ENCODE assay signal across 11 mouse cellular contexts in genomic region chr14:12345241-12345921, GRCm38 (mm10). TPM values are rescaled to one million over a fixed set of nuclear protein-coding genes. Genes with fewer than 3 reads are reported as not detected.
DNase-seq lines count a peak whose midpoint lies in the region; ATAC-seq and TF ChIP-seq lines count a peak whose summit lies in the region.
"Had no signal": no experiment of that assay in that cellular context is flagged by ENCODE, and none has a peak within 500 bp of the region (broad histone marks: within the 10 kb centered on the region; RNA-seq: fewer than 3 reads in every experiment).

No protein-coding gene starts in this region.

- no peaks in the 10 kb centered on the region for H3K9me3 ChIP-seq in heart, embryonic 13.5 days
- H3K9me3 ChIP-seq in E14TG2a.4 (ENCODE audit: low read length), result no peaks in the 10 kb centered on the region
- H3K9me3 ChIP-seq in embryonic facial prominence, embryonic 13.5 days, result no peaks in the 10 kb centered on the region
- no peaks in the 10 kb centered on the region for H3K9me3 ChIP-seq in limb, embryonic 11.5 days (ENCODE audit: control insufficient read depth, low read length)

- WGBS in heart, embryonic 13.5 days, result under 1% methylated on average over 40 of the region's 40 CpGs
- 1% methylated on average over 40 of the region's 40 CpGs for WGBS in embryonic facial prominence, embryonic 13.5 days
- under 1% methylated on average over 40 of the region's 40 CpGs for WGBS in limb, embryonic 11.5 days

- H3K4me1 ChIP-seq in heart, embryonic 13.5 days, result peaks cover 36% of the 10 kb centered on the region
- peaks cover 63% of the 10 kb centered on the region for H3K4me1 ChIP-seq in E14TG2a.4 (replicated peaks; ENCODE audit: low read depth, low read length)
- peaks cover 33% of the 10 kb centered on the region for H3K4me1 ChIP-seq in embryonic facial prominence, embryonic 13.5 days
- H3K4me1 ChIP-seq in limb, embryonic 11.5 days (ENCODE audit: control insufficient read depth, insufficient read depth, low read length), result peaks cover 19% of the 10 kb centered on the region; the same call in 1 of the 2 replicates

- no peak for TF ChIP-seq CTCF in E14TG2a.4 (conservative IDR thresholded peaks at IDR 0.05; ENCODE audit: low read length)

- no peak overlapping the region for H3K27ac ChIP-seq in heart, embryonic 13.5 days (replicated peaks)
- no peak overlapping the region for H3K27ac ChIP-seq in embryonic facial prominence, embryonic 13.5 days
- no peak overlapping the region for H3K27ac ChIP-seq in limb, embryonic 11.5 days (replicated peaks; ENCODE audit: low read depth, low read length)

- peak overlapping the region; percentile 65 for H3K4me2 ChIP-seq in heart, embryonic 13.5 days
- H3K4me2 ChIP-seq in embryonic facial prominence, embryonic 13.5 days, result peak overlapping the region; percentile 50
- no peak overlapping the region for H3K4me2 ChIP-seq in limb, embryonic 11.5 days (ENCODE audit: low read depth, severe bottlenecking)

- DNase-seq in heart, postnatal 4 days, result no peak
- peak; percentile 59 for DNase-seq in limb, embryonic 11.5 days (ENCODE audit: low spot score)
- DNase-seq in cerebellum, adult 8-10 months, result no peak
- no peak for DNase-seq in frontal cortex, postnatal 25 days (ENCODE audit: low spot score in 2 of 2)
- no peak for DNase-seq in cerebellum, postnatal 36 days
- DNase-seq: thymus, postnatal 25 days had no signal

- H3K4me3 ChIP-seq in heart, embryonic 13.5 days, result peak overlapping the region; percentile 46
- H3K4me3 ChIP-seq in E14TG2a.4 (replicated peaks; ENCODE audit: low read length), result peak overlapping the region; percentile 68
- peak overlapping the region; percentile 25 for H3K4me3 ChIP-seq in embryonic facial prominence, embryonic 13.5 days
- H3K4me3 ChIP-seq in limb, embryonic 11.5 days (ENCODE audit: low read depth, low read length), result no peak overlapping the region

- H3K36me3 ChIP-seq in heart, embryonic 13.5 days, result no peaks in the 10 kb centered on the region
- H3K36me3 ChIP-seq in E14TG2a.4 (ENCODE audit: insufficient read depth, low read length), result no peaks in the 10 kb centered on the region
- H3K36me3 ChIP-seq in embryonic facial prominence, embryonic 13.5 days, result no peaks in the 10 kb centered on the region
- no peaks in the 10 kb centered on the region for H3K36me3 ChIP-seq in limb, embryonic 11.5 days (ENCODE audit: control insufficient read depth, insufficient read depth, low read length)

- no peak for ATAC-seq in heart, embryonic 13.5 days (ENCODE audit: extremely low read depth, insufficient number of reproducible peaks, low FRiP score, low TSS enrichment)
- ATAC-seq in embryonic facial prominence, embryonic 13.5 days (ENCODE audit: insufficient number of reproducible peaks, insufficient read depth, low FRiP score, low TSS enrichment, low read depth), result 0 out of 2 replicates have a peak, but pooled peaks have one; percentile 2
- ATAC-seq in limb, embryonic 11.5 days (ENCODE audit: insufficient number of reproducible peaks, low FRiP score, low TSS enrichment, low read depth), result no peak
- ATAC-seq: CD4-positive, CD25-positive, alpha-beta regulatory T cell, adult 4 months; inflammation-experienced regulatory T-cells, adult 6 months had no signal

- peaks cover 100% of the 10 kb centered on the region for H3K27me3 ChIP-seq in heart, embryonic 13.5 days (replicated peaks)
- H3K27me3 ChIP-seq in E14TG2a.4 (ENCODE audit: insufficient read depth, low read length), result peaks cover 100% of the 10 kb centered on the region
- H3K27me3 ChIP-seq in embryonic facial prominence, embryonic 13.5 days, result peaks cover 100% of the 10 kb centered on the region
- H3K27me3 ChIP-seq in limb, embryonic 11.5 days (ENCODE audit: control insufficient read depth, insufficient read depth, low read length), result peaks cover 87% of the 10 kb centered on the region

- H3K9ac ChIP-seq in heart, embryonic 13.5 days, result no peak overlapping the region
- 0 out of 2 replicates have a peak overlapping the region, but pooled peaks have one; percentile 4 for H3K9ac ChIP-seq in embryonic facial prominence, embryonic 13.5 days
- no peak overlapping the region for H3K9ac ChIP-seq in limb, embryonic 11.5 days (ENCODE audit: low read length)

RNA-seq across cellular contexts. Expression of gene Fezf2, which starts 2.6 kb away (rescaled TPM):
- polyA plus RNA-seq in heart, embryonic 13.5 days (2015; fragmentation: Nextera tagmentation; extraction: Ambion mirVana), result 0.07 TPM in 1 of 2 replicates, not detected in the other
- not detected for total RNA-seq in heart, postnatal 4 days (2021)
- 0.18 and 1.2 TPM in 2 replicates for polyA plus RNA-seq in embryonic facial prominence, embryonic 13.5 days (2015; fragmentation: Nextera tagmentation; extraction: Ambion mirVana)
- polyA plus RNA-seq in limb, embryonic 11.5 days (2014; fragmentation: Nextera tagmentation; extraction: Ambion mirVana), result 0.17 TPM in 1 of 2 replicates, not detected in the other
- polyA plus RNA-seq: CD4-positive, CD25-positive, alpha-beta regulatory T cell, adult 4 months; inflammation-experienced regulatory T-cells, adult 6 months had no signal
